Mouse (Mus musculus): ENCODE results near the gene Tiam1. TPM values are rescaled to one million over a fixed set of nuclear protein-coding genes. Genes with fewer than 3 reads are reported as not detected.

The Tiam1 gene
- polyA plus RNA-seq, 1 experiment from 2014 or later, result 59.7 TPM

GRCm38 (mm10) chr16:89897547-89898298 is 245.8 kb downstream of the Tiam1 start:
- no peak overlapping the region for H3K4me3 ChIP-seq (replicated peaks)
- H3K4me2 ChIP-seq, result no peak overlapping the region
- no peak overlapping the region for H3K9ac ChIP-seq (replicated peaks)
- WGBS, result 88% methylated on average over 33 of the region's 33 CpGs
- peaks cover 36% of the 10 kb centered on the region for H3K36me3 ChIP-seq
- peaks cover 27% of the 10 kb centered on the region for H3K4me1 ChIP-seq (replicated peaks)
- peaks cover 7% of the 10 kb centered on the region; the same call in 1 of the 2 replicates for H3K9me3 ChIP-seq
- ATAC-seq (ENCODE audit: insufficient number of reproducible peaks, insufficient read depth, low FRiP score, low TSS enrichment, low read depth), result no peak
- 0 out of 2 replicates have a peak overlapping the region, but pooled peaks have one; percentile 9 for H3K27ac ChIP-seq
- no peaks in the 10 kb centered on the region for H3K27me3 ChIP-seq

DNA sequence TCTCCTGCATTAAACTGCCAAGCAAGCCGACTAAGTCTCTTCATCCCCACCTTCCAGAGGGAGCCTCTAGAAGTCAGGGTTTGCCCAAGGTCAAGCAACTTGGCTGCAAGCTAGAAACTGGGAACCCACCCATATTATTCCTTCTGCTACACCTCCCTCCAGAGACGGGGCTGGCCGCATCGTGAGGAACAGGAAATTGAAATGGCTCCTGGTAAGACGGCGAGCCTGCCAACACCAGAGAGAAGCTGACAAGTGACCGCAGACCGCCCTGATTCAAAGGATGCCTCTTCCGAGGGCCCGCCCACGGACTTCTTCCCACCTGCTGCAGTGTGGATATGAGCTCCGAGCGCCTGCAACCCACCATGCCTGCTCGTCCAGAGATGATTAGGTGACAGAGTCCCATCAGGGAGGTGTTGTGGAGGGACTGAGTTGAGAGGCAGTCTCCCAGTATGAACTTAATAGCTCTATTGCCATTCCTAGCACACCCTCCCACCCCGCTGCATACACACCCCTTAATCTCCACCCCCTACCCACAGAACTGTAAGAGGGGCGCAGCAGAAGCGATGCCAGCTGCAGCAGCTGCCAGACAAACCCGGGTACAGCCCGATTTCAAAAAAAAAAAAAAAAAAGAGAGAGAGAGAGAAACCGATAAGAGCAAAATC is 246.6 kb downstream of the Tiam1 start:
- H3K4me1 ChIP-seq (replicated peaks), result peaks cover 27% of the 10 kb centered on the region
- ATAC-seq (ENCODE audit: insufficient number of reproducible peaks, insufficient read depth, low FRiP score, low TSS enrichment, low read depth), result no peak
- peaks cover 34% of the 10 kb centered on the region for H3K36me3 ChIP-seq
- no peak overlapping the region for H3K9ac ChIP-seq (replicated peaks)
- no peak overlapping the region for H3K4me3 ChIP-seq (replicated peaks)
- no peak overlapping the region for H3K27ac ChIP-seq
- peaks cover 7% of the 10 kb centered on the region; the same call in 1 of the 2 replicates for H3K9me3 ChIP-seq
- no peak overlapping the region for H3K4me2 ChIP-seq
- H3K27me3 ChIP-seq, result no peaks in the 10 kb centered on the region
- 66% methylated on average over 20 of the region's 20 CpGs for WGBS

DNA sequence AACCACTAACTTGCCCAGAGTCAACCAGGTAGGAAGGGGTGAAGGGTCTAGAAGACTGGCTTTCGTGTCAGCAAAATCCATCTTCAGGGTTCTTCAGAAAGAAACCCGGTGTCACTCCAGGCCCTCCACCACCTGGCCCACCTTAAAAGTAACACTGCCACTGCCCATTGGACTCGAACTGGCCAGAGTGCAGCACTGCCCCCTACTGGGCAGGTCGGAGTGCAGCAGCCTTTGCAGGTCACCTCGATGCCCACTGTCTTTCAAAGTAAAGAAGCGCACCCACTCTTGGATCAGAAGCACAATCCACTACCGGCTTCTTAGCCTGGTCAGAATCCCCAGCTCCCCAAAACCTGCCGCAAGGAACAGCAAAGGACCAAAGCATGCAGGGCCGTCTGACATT is 247.2 kb downstream of the Tiam1 start:
- H3K4me3 ChIP-seq (replicated peaks), result no peak overlapping the region
- H3K27ac ChIP-seq, result no peak overlapping the region
- H3K4me1 ChIP-seq (replicated peaks), result peaks cover 21% of the 10 kb centered on the region
- peaks cover 7% of the 10 kb centered on the region; the same call in 1 of the 2 replicates for H3K9me3 ChIP-seq
- WGBS, result 76% methylated on average over 9 of the region's 9 CpGs
- H3K4me2 ChIP-seq, result no peak overlapping the region
- ATAC-seq (ENCODE audit: insufficient number of reproducible peaks, insufficient read depth, low FRiP score, low TSS enrichment, low read depth), result no peak
- H3K9ac ChIP-seq (replicated peaks), result no peak overlapping the region
- H3K27me3 ChIP-seq, result no peaks in the 10 kb centered on the region
- peaks cover 34% of the 10 kb centered on the region for H3K36me3 ChIP-seq

DNA sequence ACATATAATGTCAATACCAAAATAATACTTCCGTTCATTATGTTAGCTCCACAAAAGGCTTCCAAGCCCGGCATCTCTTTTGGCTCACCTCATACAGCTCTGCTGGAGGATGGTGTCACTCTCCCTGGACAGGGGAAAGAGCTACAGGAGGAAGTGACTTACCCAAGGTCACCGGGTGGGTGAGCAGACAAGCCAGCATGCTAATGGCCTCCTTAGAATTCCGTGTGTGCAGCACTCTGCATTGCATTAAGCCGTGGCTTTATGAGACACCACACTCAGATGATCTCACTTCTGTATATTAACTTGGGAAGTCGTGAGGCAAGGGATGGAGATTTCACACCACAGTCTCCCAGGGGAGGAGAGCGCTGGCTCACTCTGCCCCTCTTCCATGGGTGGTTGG is 248.3 kb downstream of the Tiam1 start:
- H3K4me2 ChIP-seq, result no peak overlapping the region
- H3K9me3 ChIP-seq, result peaks cover 7% of the 10 kb centered on the region; the same call in 1 of the 2 replicates
- H3K9ac ChIP-seq (replicated peaks), result no peak overlapping the region
- peaks cover 17% of the 10 kb centered on the region for H3K4me1 ChIP-seq (replicated peaks)
- no peaks in the 10 kb centered on the region for H3K27me3 ChIP-seq
- WGBS, result 85% methylated on average over 7 of the region's 7 CpGs
- no peak for ATAC-seq (ENCODE audit: insufficient number of reproducible peaks, insufficient read depth, low FRiP score, low TSS enrichment, low read depth)
- H3K4me3 ChIP-seq (replicated peaks), result no peak overlapping the region
- H3K27ac ChIP-seq, result no peak overlapping the region
- H3K36me3 ChIP-seq, result peaks cover 34% of the 10 kb centered on the region

GRCm38 (mm10) chr16:89894816-89895215 is 248.8 kb downstream of the Tiam1 start:
- Histone ChIP-seq H3K4me2 (no peak overlapping the region), H3K9ac (replicated peaks) (no peak overlapping the region), H3K27me3 (no peaks in the 10 kb centered on the region), H3K4me3 (replicated peaks) (no peak overlapping the region), H3K27ac (no peak overlapping the region), H3K36me3 (peaks cover 34% of the 10 kb centered on the region), H3K4me1 (replicated peaks) (peaks cover 20% of the 10 kb centered on the region), H3K9me3 (peaks cover 7% of the 10 kb centered on the region; the same call in 1 of the 2 replicates)
- no peak for ATAC-seq (ENCODE audit: insufficient number of reproducible peaks, insufficient read depth, low FRiP score, low TSS enrichment, low read depth)
- 86% methylated on average over 8 of the region's 8 CpGs for WGBS

- Histone ChIP-seq H3K27me3 (no peaks in the 10 kb centered on the region), H3K4me3 (replicated peaks) (no peak overlapping the region), H3K36me3 (peaks cover 24% of the 10 kb centered on the region), H3K4me2 (no peak overlapping the region), H3K4me1 (replicated peaks) (peaks cover 25% of the 10 kb centered on the region), H3K9ac (replicated peaks) (no peak overlapping the region), H3K9me3 (peaks cover 16% of the 10 kb centered on the region; the same call in 1 of the 2 replicates), H3K27ac (no peak overlapping the region)
- no peak for ATAC-seq (ENCODE audit: insufficient number of reproducible peaks, insufficient read depth, low FRiP score, low TSS enrichment, low read depth)
- WGBS, result 81% methylated on average over 17 of the region's 17 CpGs
These were observed 252.9 kb downstream of the Tiam1 start for GRCm38 (mm10) chr16:89890515-89891189.

DNA sequence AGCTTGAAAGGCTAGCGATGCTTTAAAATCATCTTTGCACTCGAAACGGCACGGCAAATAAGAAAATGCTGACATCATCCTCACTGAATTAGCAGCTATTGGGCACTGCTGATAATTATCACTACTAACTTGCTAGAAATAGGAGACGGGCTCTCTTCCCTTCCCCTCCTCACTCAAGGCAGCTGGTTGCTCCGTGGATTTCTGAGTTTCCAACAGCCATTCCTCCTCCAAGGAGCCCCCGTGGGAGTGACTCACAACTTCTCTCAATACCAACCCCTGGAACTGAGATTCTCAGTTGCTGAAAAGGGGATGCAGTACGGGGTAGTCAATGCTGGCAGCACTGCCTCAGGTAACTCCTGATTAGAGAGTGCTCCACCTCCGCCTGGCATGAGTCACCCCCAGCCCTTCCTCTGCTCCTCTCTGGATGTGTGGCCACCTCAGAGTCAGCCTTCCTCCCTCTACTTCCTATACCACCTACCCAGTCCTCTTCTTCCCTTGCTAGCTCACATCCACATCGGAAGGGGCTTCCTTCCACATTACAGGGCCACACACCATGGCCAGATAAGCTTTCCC is 253.6 kb downstream of the Tiam1 start:
- Histone ChIP-seq H3K27me3 (no peaks in the 10 kb centered on the region), H3K4me1 (replicated peaks) (peaks cover 26% of the 10 kb centered on the region), H3K9ac (replicated peaks) (no peak overlapping the region), H3K4me2 (no peak overlapping the region), H3K4me3 (replicated peaks) (no peak overlapping the region), H3K36me3 (peaks cover 18% of the 10 kb centered on the region), H3K27ac (no peak overlapping the region), H3K9me3 (peaks cover 16% of the 10 kb centered on the region; the same call in 1 of the 2 replicates)
- no peak for ATAC-seq (ENCODE audit: insufficient number of reproducible peaks, insufficient read depth, low FRiP score, low TSS enrichment, low read depth)
- 72% methylated on average over 10 of the region's 10 CpGs for WGBS

DNA sequence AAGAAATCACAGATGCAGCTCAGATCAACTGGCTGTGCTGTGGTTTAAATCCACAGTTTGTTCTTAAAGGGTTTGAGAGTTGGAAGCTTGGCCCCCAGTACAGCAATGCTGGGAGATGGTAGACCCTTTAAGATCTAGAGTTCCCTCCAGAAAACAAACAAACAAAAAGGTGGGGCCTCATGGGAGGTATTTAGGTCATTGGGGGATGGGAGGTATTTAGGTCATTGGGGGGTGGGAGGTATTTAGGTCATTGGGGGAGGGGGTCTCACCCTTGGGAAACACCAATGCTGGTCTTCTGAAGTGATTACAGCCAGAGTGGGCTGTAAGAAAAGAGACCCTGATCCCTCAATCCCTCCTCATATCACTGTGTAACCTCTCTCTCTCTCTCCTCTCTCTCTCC is 257.0 kb downstream of the Tiam1 start:
- Histone ChIP-seq H3K9me3 (peaks cover 9% of the 10 kb centered on the region; the same call in 1 of the 2 replicates), H3K4me1 (replicated peaks) (peaks cover 44% of the 10 kb centered on the region), H3K36me3 (peaks cover 23% of the 10 kb centered on the region), H3K27me3 (no peaks in the 10 kb centered on the region), H3K4me2 (no peak overlapping the region), H3K9ac (replicated peaks) (no peak overlapping the region), H3K4me3 (replicated peaks) (no peak overlapping the region), H3K27ac (no peak overlapping the region)
- ATAC-seq (ENCODE audit: insufficient number of reproducible peaks, insufficient read depth, low FRiP score, low TSS enrichment, low read depth), result no peak

DNA sequence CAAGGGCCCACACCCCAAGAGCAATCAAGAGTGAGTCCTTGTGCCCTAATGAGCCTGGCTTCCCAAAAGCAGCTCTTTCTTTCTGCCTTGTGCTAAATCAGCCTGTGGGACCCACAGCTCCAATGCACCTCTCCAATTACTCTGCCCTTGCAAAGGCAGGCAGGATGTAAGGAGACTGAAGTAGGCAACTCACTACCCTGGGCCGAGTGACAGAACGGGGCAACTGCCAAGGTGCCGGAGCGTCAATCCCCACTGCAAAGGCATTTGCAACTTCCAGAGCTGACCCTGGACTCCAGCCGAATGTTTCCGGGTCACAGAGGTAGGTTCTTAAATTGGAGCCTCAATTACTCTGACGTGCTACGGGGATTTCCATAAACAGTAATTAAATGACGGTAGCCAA is 257.9 kb downstream of the Tiam1 start:
- 43% methylated on average over 9 of the region's 9 CpGs for WGBS

GRCm38 (mm10) chr16:89883897-89884296 is 259.7 kb downstream of the Tiam1 start:
- Histone ChIP-seq H3K36me3 (peaks cover 23% of the 10 kb centered on the region), H3K9ac (replicated peaks) (no peak overlapping the region), H3K9me3 (peaks cover 9% of the 10 kb centered on the region; the same call in 1 of the 2 replicates), H3K27ac (no peak overlapping the region), H3K4me2 (no peak overlapping the region), H3K27me3 (no peaks in the 10 kb centered on the region), H3K4me1 (replicated peaks) (peaks cover 37% of the 10 kb centered on the region), H3K4me3 (replicated peaks) (no peak overlapping the region)
- 92% methylated on average over 4 of the region's 4 CpGs for WGBS
- no peak for ATAC-seq (ENCODE audit: insufficient number of reproducible peaks, insufficient read depth, low FRiP score, low TSS enrichment, low read depth)

More for the DNA sequence above, 257.9 kb downstream of the Tiam1 start:
- H3K27me3 ChIP-seq, result no peaks in the 10 kb centered on the region
- no peak overlapping the region for H3K4me3 ChIP-seq (replicated peaks)
- no peak overlapping the region for H3K9ac ChIP-seq (replicated peaks)
- peaks cover 50% of the 10 kb centered on the region for H3K4me1 ChIP-seq (replicated peaks)
- peaks cover 23% of the 10 kb centered on the region for H3K36me3 ChIP-seq
- ATAC-seq (ENCODE audit: insufficient number of reproducible peaks, insufficient read depth, low FRiP score, low TSS enrichment, low read depth), result no peak
- H3K27ac ChIP-seq, result no peak overlapping the region
- no peak overlapping the region for H3K4me2 ChIP-seq
- peaks cover 9% of the 10 kb centered on the region; the same call in 1 of the 2 replicates for H3K9me3 ChIP-seq
